Mouse (Mus musculus) ES-Bruce4 (cell line): ENCODE data around the gene Cyp17a1.

Experiments used
- CTCF ChIP-seq: IDR thresholded peaks from one replicate; pipeline ENCODE4 v1.8.1; 2011; ENCODE audit warnings: low read depth, low read length
- EP300 ChIP-seq: IDR thresholded peaks from 2 replicates; pipeline ENCODE4 v1.6.1; 2011; ENCODE audit warnings: low read depth, low read length; ENCODE audit not compliant: insufficient read depth
- POLR2A ChIP-seq: IDR thresholded peaks from one replicate; pipeline ENCODE4 v1.8.1; 2011; ENCODE audit warnings: low read length; ENCODE audit not compliant: insufficient read depth

DNA sequence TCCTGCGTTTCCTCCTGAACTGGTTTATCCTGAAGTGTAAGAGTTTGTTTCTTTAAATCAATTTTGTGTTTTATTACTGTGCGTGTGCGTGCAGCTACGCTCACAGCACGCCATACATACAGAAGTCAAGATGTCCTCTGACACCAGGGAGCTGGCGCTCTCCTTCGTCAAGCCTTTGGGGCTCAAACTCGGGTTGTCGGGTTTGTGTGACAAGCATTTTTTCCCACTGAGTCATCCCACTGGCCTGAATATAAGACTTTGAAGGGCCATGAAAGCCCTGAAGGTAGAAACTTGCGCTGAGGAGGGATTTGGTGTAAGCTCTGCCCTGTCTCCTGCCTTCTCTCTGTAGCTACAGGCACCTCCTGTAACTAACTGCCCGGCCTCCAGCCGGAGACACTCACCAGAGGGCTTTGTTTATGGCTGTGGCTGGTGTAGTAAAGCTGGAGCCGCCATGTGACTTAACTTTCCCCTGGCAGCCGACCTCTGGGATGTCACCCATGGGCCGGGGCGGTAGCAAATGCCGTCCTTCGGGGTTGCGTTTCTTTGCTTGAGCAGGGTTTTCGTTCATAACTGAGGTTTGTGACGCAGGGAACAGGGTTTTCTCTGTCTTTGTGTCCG, 30.7 kb downstream of the Cyp17a1 start:
- no peak for TF ChIP-seq CTCF
- no peak for TF ChIP-seq POLR2A
- no peak for TF ChIP-seq EP300
